Mouse (Mus musculus) CD4-positive helper T cell, adult 2 months (primary cell): ENCODE results near the gene Flnb.

Experiments used
- DNase-seq: peaks from one replicate; pipeline ENCODE4 v3.0.0-alpha.2; 2012; ENCODE audit warnings: low read depth, missing footprints, low spot score

Gene Flnb

DNA sequence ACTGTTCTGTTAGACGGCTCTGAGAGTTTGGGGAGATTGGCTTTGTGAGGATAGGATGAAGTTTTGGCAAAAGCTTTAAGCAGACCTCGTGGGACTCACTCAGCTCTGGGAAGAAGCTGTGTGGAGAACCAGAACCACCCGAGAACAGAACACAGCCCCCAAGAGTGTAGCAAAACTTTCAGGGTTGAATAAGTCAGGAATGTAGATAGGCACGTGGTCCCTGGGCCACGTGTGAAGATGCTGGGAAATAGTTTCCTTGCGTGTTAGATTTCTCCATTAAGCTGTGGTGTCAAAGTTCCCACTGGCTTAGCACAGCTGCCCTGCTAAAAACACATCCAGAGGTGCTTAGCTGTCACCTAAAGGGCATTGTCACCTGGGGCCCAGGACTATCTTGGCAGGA lies 174.4 kb downstream of the Flnb start:
- DNase-seq = no peak

DNA sequence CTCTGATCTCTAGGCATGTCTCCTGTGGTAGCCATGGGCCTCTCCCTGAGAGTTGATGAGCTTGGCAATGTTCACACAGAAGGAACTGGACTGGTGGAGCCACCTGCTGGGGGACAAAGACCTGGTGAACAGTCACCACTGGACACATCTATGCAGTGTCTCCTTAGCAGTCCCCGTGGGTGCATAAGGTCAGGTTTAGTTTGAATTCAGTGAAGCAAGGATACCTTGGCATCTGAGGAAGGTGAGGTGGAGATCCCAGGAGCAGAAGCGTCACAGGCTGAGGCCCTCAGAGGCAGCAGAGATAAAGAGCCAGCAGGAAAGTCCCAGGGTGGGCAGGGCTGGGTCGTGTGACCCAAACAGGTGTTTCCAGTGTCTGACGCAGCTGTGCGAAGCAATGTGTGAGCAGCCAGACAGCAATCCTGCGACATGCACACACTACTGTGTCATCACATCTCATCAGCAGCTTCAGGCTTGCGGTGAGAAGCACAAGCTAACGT lies 176.6 kb downstream of the Flnb start, which contains the start of gene Dnase1l3:
Dnase1l3 (minus strand) TSS at position 303 of the 497 bp plus-strand sequence.
- DNase-seq = peak; percentile 73

DNA sequence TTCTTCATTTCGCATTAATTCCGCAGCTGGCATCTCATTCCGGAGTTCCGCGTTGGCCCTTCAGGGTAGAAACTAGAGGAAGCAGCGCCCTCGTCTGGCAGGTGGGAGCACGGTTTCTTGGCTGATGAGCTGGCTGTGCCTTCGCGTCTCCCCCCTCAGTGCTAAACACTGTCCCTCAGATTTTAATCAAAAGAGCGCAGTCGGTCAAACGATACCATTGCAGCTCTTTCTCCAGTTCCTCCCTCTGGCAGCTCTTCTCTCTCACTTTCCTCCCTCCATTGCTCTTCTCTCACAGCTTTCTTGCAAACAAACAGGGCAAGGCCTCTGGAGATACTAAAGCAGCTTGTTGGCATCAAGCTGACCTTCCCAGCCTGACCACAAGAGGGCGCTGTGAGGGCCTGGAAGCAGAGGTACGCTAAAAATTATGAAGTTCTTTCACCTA lies 179.5 kb downstream of the Flnb start:
- peak; percentile 89 for DNase-seq

DNA sequence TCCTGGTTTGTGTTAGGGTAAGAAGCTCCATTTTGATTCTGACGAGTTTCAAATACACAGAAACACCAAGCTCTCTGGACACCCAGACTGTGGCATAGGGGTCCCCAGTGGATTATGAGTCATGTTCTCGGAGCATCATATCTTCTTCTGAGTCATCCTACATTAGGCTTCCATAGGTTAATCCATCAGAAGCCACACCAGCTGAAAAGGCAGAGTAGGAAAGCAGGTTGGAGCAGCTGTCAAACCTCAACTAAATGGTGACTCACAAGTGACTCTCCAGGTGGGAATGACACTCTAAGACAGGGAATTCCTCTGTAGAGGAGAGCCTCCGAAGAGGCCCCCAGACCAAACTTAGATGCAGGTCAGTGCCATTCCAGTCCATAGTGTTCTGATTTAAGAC lies 181.3 kb downstream of the Flnb start:
- no peak for DNase-seq

DNA sequence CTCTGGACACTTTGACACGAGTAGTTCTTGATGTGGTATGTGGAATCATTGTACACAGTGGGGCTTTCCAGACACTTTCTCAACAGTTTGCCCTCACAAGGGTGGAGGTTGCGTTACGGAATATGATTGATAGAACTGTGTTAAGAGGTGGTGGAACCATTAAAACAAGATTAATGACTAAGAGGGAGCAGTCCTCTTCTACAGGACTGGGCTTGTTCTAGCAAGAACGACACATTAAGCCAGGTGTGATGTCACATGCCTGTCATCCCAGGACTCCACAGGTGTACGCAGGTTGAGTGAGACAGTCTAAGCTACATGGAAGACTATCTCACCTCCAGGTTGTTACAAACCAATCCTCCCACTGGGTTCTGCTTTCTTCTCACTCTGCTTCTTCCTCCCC lies 181.7 kb downstream of the Flnb start:
- no peak for DNase-seq

DNA sequence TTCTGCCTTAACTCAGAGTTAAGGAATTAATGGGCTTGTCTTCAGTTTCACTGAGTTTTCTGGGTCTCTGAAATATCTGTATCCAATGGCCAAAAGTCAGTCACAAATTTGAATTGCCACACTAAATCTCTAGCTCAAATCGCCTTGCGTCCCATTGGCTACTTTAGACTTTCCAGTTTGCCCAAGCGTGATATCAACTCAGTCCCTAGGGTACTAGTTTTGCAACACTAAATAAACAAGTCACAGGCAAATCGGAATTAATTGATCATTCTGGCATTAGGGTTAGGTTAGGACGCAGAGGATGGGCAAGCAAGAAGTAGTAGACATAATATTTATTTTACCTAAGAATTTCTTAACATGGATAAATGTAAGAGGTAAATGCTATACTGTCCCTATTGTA lies 182.5 kb downstream of the Flnb start:
- DNase-seq = no peak
